Mouse (Mus musculus) small intestine, adult 2 months (tissue): ENCODE results near the gene 4933436I01Rik. TPM values are rescaled to one million over a fixed set of nuclear protein-coding genes. Genes with fewer than 3 reads are reported as not detected.

Experiments used
- H3K27ac ChIP-seq: fragments of 200-500 bp; 2 replicates; pipeline ENCODE4 v1.5.1; 2012; ENCODE audit warnings: low read depth, low read length, control low read depth, inconsistent platforms; ENCODE audit not compliant: insufficient read depth
- H3K27me3 ChIP-seq: fragments of 200-500 bp; 2 replicates; pipeline ENCODE4 v1.6.1; 2012; ENCODE audit warnings: mild to moderate bottlenecking, moderate library complexity, low read length, inconsistent platforms; ENCODE audit not compliant: control insufficient read depth, insufficient read depth
- H3K36me3 ChIP-seq: fragments of 200-500 bp; 2 replicates; pipeline ENCODE4 v1.6.1; 2012; ENCODE audit warnings: mild to moderate bottlenecking, low read length, control low read depth, inconsistent platforms; ENCODE audit not compliant: control insufficient read depth, insufficient read depth
- H3K4me1 ChIP-seq: fragments of 200-500 bp; 2 replicates; pipeline ENCODE4 v1.6.1; 2012; ENCODE audit warnings: low read length, inconsistent platforms, mixed read lengths; ENCODE audit not compliant: control insufficient read depth, insufficient read depth, insufficient read length
- H3K4me3 ChIP-seq: fragments of 200-500 bp; 2 replicates; pipeline ENCODE4 v1.5.1; 2012; ENCODE audit warnings: low read depth, mild to moderate bottlenecking, control low read depth, inconsistent platforms, low read length, moderate library complexity
- CTCF ChIP-seq: fragments of 200-500 bp; IDR thresholded peaks from 2 replicates; pipeline ENCODE4 v1.5.1; 2012; ENCODE audit warnings: low read depth, mild to moderate bottlenecking, control low read depth, inconsistent platforms, low read length, moderate library complexity, mixed read lengths; ENCODE audit not compliant: insufficient replicate concordance, insufficient read length; ENCODE audit errors: extremely low read depth
- POLR2A ChIP-seq: fragments of 200-500 bp; IDR thresholded peaks from 2 replicates; pipeline ENCODE4 v1.6.1; 2012; ENCODE audit warnings: low read depth, mild to moderate bottlenecking, control low read depth, inconsistent platforms, low read length, moderate library complexity
- WGBS: fragments of 180-500 bp; shearing (Covaris S2); methylation state at CpG from one replicate; pipeline ENCODE4 v1.1.7; 2018; 5-methylcytosine and 5-hydroxymethylcytosine counted together
- polyA plus RNA-seq: library from polyadenylated mRNA; depleted of rRNA; stranded (reverse); fragments of >200 nt; gene quantifications from 2 replicates; pipeline ENCODE4 v1.2.3, GENCODE M21; 2012; rRNA removed

Gene 4933436I01Rik
- not detected in 2 replicates for polyA plus RNA-seq

GRCm38 (mm10) chrX:67921350-67921749 lies at the start of gene 4933436I01Rik:
4933436I01Rik (minus strand) TSS chrX:67921450.
- TF ChIP-seq CTCF (no peak), POLR2A (no peak)
- Histone ChIP-seq H3K4me1 (no peaks in the 10 kb centered on the region; the same call in 1 of the 2 replicates), H3K4me3 (no peak within 1 kb of the TSS), H3K27me3 (no peaks in the 10 kb centered on the region), H3K36me3 (no peaks in the 10 kb centered on the region), H3K27ac (no peak within 1 kb of the TSS)
- 70% methylated on average over 1 of the region's 1 CpGs for WGBS

- H3K27ac ChIP-seq, result no peak overlapping the region
- TF ChIP-seq CTCF (no peak), POLR2A (no peak)
- WGBS, result 29% methylated on average over 1 of the region's 1 CpGs
Measured at GRCm38 (mm10) chrX:67924769-67925470, 3.7 kb upstream of the 4933436I01Rik start.

GRCm38 (mm10) chrX:67883406-67883805 lies 37.8 kb downstream of the 4933436I01Rik start:
- no peak overlapping the region for H3K27ac ChIP-seq
- no peaks in the 10 kb centered on the region for H3K36me3 ChIP-seq
- TF ChIP-seq CTCF (no peak), POLR2A (no peak)
- no peak overlapping the region for H3K4me3 ChIP-seq
- WGBS, result 69% methylated on average over 3 of the region's 3 CpGs
- no peaks in the 10 kb centered on the region for H3K4me1 ChIP-seq
- H3K27me3 ChIP-seq, result no peaks in the 10 kb centered on the region

More at GRCm38 (mm10) chrX:67924769-67925470, 3.7 kb upstream of the 4933436I01Rik start:
- Histone ChIP-seq H3K27me3 (no peaks in the 10 kb centered on the region), H3K36me3 (no peaks in the 10 kb centered on the region), H3K4me1 (no peaks in the 10 kb centered on the region; the same call in 1 of the 2 replicates), H3K4me3 (no peak overlapping the region)

Other genes starting within 250 kb of the 4933436I01Rik start
- gene Gm1140, start 227.9 kb downstream of the 4933436I01Rik start, polyA plus RNA-seq, result not detected in 2 replicates
- not detected in 2 replicates for gene Gm14692, start 225.8 kb downstream of the 4933436I01Rik start, polyA plus RNA-seq